Mouse (Mus musculus) cerebellum, postnatal 4 days (tissue): ENCODE measurements around the gene Ccl20.

Source experiments
- DNase-seq, 2 experiments: peaks; one replicate each; pipeline ENCODE4 v3.0.0; 2022; ENCODE audit warnings: low spot score in 2 of 2, mixed read lengths in 1 of 2

The Ccl20 gene

GRCm38 (mm10) chr1:83138721-83139120 lies 22.2 kb downstream of the Ccl20 start:
- no peak for DNase-seq

DNA sequence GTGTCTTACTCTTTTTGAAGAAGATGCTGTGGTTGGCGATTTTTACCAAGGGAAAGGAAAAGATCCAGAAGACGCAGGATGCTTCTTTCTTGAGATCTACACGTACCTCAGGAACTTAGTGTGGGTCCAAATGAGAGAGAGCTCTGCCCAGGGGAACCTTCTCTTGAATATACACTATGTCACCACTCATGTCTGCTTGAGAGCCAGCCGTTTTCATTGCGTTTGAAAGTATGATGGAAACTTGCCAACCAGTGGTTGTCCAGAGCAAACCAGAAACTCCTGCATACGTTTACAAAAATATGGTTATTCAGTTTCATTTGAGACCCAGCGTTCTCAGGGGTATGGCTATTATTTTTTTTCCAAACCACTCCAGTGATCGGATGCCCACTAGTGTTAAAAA lies 24.9 kb downstream of the Ccl20 start:
- no peak for DNase-seq

DNA sequence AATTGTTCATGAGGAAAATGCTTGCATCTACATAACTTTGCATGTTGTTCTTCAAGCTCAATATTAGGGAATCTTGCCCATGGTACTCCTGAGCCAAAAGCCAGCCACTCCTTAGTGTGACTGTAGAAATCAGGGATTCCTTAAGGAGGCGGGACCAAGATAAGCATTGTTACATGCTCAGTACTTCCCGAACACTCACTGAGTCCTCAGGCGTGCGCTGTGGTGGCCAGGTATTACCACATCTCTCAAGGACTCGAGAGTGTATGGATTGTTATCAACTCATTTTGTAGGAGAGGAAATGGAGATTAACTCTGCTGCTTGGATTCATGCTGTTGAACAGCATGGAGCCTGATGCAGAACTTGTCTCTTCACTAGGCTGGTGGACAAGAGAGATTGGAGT lies 25.5 kb downstream of the Ccl20 start:
- DNase-seq, result no peak

DNA sequence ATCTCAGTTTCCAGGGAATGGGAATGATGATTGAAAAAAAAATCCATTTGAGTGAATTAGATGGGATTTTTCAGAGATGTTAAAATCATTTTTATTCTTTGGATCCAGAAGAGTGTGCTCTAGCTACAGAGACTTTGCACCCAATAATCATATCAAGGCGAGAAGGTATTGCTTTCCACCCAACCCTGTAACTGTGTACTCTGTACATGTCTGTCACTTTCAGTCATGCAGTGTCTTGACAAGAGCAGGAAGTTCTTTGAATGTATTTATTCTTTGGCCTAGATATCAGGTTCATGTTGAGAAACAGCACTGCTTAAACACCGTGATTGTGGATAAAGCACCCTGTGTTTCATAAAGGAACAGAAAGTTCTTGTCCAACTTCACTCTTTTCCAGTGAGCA lies 30.0 kb downstream of the Ccl20 start:
- no peak for DNase-seq

GRCm38 (mm10) chr1:83150227-83150626 lies 33.7 kb downstream of the Ccl20 start:
- DNase-seq, result no peak

GRCm38 (mm10) chr1:83152961-83153360 lies 36.4 kb downstream of the Ccl20 start:
- no peak for DNase-seq

DNA sequence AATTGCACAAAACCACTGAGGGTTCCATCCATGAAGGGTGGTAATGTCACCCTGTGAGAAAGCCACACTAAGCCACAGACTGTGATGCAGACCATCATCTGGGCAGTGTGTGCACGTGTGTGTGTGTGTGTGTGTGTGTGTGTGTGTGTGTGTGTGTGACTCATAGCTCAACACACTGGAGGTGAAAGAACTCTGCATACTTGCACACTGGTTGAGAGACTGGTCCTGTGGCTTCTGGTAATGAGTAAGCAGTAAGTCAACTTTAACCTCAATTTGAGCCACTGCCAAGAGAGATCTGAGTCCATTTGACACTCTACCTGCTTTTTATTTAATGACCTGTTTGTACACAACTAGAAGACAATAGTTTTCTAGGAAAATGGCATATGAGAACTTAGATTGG lies 40.3 kb downstream of the Ccl20 start:
- no peak for DNase-seq

DNA sequence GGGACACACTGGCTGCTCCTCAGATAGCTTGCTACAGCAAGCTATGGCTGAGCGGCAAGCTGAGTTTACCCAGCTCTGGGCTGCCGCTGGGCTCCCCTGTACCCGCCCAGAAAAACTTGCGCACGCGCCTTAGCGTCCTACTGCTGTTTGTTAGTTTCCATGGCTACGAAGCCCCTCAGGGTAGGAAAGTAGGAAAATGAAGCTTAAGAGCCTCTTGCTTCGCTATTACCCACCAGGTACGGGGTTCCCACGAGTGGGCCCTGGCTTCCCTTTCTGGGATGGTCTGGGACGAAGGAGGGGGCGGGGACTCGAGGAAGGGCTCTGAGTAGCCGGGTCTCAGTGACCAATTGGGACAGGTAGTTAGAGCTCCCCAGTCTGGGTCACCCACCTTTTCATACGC lies 43.0 kb downstream of the Ccl20 start, which contains the start of gene Daw1:
Gene Daw1, plus strand, starts transcription at position 150 of the 400 bp plus-strand sequence.
- peak; percentile 66 to 72 for DNase-seq

GRCm38 (mm10) chr1:83161658-83162057 lies 45.1 kb downstream of the Ccl20 start:
- DNase-seq, result no peak

- no peak for DNase-seq
These were observed 47.5 kb downstream of the Ccl20 start for GRCm38 (mm10) chr1:83164027-83164426.
